ENCODE assay signal across 21 mouse cellular contexts in the genomic region with DNA sequence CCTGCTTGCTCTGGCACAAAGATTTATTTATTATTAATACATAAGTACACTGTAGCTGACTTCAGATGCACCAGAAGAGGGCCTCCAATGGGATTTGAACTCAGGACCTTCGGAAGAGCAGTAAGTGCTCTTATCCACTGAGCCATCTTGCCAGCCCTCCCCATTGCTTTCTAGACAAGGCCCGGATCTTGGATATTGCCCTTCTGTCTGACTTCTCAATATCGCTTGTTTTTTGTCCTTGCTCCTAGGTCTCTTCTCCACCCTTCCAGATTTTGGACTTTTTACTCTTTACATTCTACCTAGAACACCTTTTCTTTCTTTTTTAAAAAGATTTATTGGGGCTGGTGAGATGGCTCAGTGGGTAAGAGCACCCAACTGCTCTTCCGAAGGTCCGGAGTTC. TPM values are rescaled to one million over a fixed set of nuclear protein-coding genes. Genes with fewer than 3 reads are reported as not detected.
DNase-seq lines count a peak whose midpoint lies in the region; ATAC-seq and TF ChIP-seq lines count a peak whose summit lies in the region.
"Had no signal": no experiment of that assay in that cellular context is flagged by ENCODE, and none has a peak within 500 bp of the region (broad histone marks: within the 10 kb centered on the region; RNA-seq: fewer than 3 reads in every experiment).

No protein-coding gene starts in this region.

- no peak for TF ChIP-seq CTCF in E14TG2a.4 (conservative IDR thresholded peaks at IDR 0.05; ENCODE audit: low read length)
- no peak for TF ChIP-seq CTCF in liver, embryonic 14.5 days (IDR thresholded peaks at IDR 0.05; ENCODE audit: low read depth)

- no peaks in the 10 kb centered on the region for H3K27me3 ChIP-seq in kidney, embryonic 14.5 days (ENCODE audit: control insufficient read depth, insufficient read depth, low read length)
- no peaks in the 10 kb centered on the region for H3K27me3 ChIP-seq in liver, embryonic 13.5 days
- no peaks in the 10 kb centered on the region for H3K27me3 ChIP-seq in liver, embryonic 11.5 days (replicated peaks; ENCODE audit: control insufficient read depth, insufficient read depth, low read length)
- no peaks in the 10 kb centered on the region for H3K27me3 ChIP-seq in E14TG2a.4 (ENCODE audit: insufficient read depth, low read length)
- H3K27me3 ChIP-seq in liver, embryonic 14.5 days (ENCODE audit: control insufficient read depth, insufficient read depth, low read length): no peaks in the 10 kb centered on the region
- H3K27me3 ChIP-seq: embryonic facial prominence, embryonic 13.5 days; forebrain, embryonic 12.5 days; forebrain, embryonic 15.5 days; hindbrain, embryonic 12.5 days; hindbrain, embryonic 15.5 days had no signal

- peaks cover 17% of the 10 kb centered on the region for H3K36me3 ChIP-seq in kidney, embryonic 14.5 days (ENCODE audit: control insufficient read depth, insufficient read depth, low read length)
- peaks cover 27% of the 10 kb centered on the region for H3K36me3 ChIP-seq in liver, embryonic 13.5 days
- peaks cover 11% of the 10 kb centered on the region for H3K36me3 ChIP-seq in liver, embryonic 11.5 days (ENCODE audit: control insufficient read depth, insufficient read depth, low read length)
- H3K36me3 ChIP-seq in E14TG2a.4 (ENCODE audit: insufficient read depth, low read length): peaks cover 36% of the 10 kb centered on the region
- peaks cover 18% of the 10 kb centered on the region for H3K36me3 ChIP-seq in liver, embryonic 14.5 days (replicated peaks; ENCODE audit: control insufficient read depth, insufficient read depth, low read depth)

- peaks cover 23% of the 10 kb centered on the region for H3K4me1 ChIP-seq in kidney, embryonic 14.5 days (ENCODE audit: control insufficient read depth, insufficient read depth, low read length)
- H3K4me1 ChIP-seq in liver, embryonic 13.5 days (replicated peaks): peaks cover 41% of the 10 kb centered on the region
- H3K4me1 ChIP-seq in liver, embryonic 11.5 days (replicated peaks; ENCODE audit: control insufficient read depth, insufficient read depth, low read length): peaks cover 19% of the 10 kb centered on the region
- peaks cover 68% of the 10 kb centered on the region for H3K4me1 ChIP-seq in E14TG2a.4 (replicated peaks; ENCODE audit: low read depth, low read length)
- peaks cover 23 to 25% of the 10 kb centered on the region in 2 experiments for H3K4me1 ChIP-seq in liver, embryonic 14.5 days (replicated peaks; ENCODE audit: control insufficient read depth in 2 of 2, insufficient read depth in 2 of 2, low read length in 1 of 2)

- H3K4me2 ChIP-seq in kidney, embryonic 14.5 days (replicated peaks; ENCODE audit: low read depth, low read length): no peak overlapping the region
- H3K4me2 ChIP-seq in liver, embryonic 13.5 days: peak overlapping the region; percentile 10; the same call in 1 of the 2 replicates
- no peak overlapping the region; the same call in 1 of the 2 replicates for H3K4me2 ChIP-seq in liver, embryonic 11.5 days
- H3K4me2 ChIP-seq in liver, embryonic 14.5 days (ENCODE audit: low read depth): peak overlapping the region; percentile 93; the same call in 1 of the 2 replicates

- 97% methylated on average over 5 of the region's 5 CpGs for WGBS in kidney, embryonic 14.5 days
- WGBS in liver, embryonic 13.5 days (ENCODE audit: insufficient replicate concordance): 87% methylated on average over 5 of the region's 5 CpGs
- 87% methylated on average over 5 of the region's 5 CpGs for WGBS in liver, embryonic 11.5 days
- WGBS in liver, embryonic 14.5 days (ENCODE audit: insufficient replicate concordance): 84% methylated on average over 5 of the region's 5 CpGs

- TF ChIP-seq EP300 in liver, embryonic 14.5 days (IDR thresholded peaks at IDR 0.05; ENCODE audit: low read depth): no peak

- DNase-seq in kidney, adult 11 months: peak; percentile 5
- no peak for DNase-seq in liver, embryonic 13.5 days
- no peak for DNase-seq in liver, embryonic 11.5 days (ENCODE audit: low spot score)
- DNase-seq in liver, embryonic 14.5 days (ENCODE audit: low read depth in 3 of 3, low spot score in 3 of 3): no peak
- no peak for DNase-seq in layer of hippocampus, postnatal 14 days (ENCODE audit: low spot score in 2 of 2)
- no peak for DNase-seq in heart, adult 9 months (ENCODE audit: low spot score in 2 of 2)
- DNase-seq: adrenal gland, adult 2 months; adrenal gland, postnatal 14 days; cerebellum, adult 11 months; cerebellum, adult 2 months; cerebellum, adult 9-11 months; cerebellum, postnatal 25 days; gastrocnemius, postnatal 25 days; heart, adult 2 months had no signal

- no peak overlapping the region for H3K4me3 ChIP-seq in kidney, embryonic 14.5 days (ENCODE audit: low read length)
- no peak overlapping the region for H3K4me3 ChIP-seq in liver, embryonic 13.5 days (replicated peaks)
- no peak overlapping the region for H3K4me3 ChIP-seq in liver, embryonic 11.5 days (ENCODE audit: low read depth, low read length)
- H3K4me3 ChIP-seq in E14TG2a.4 (replicated peaks; ENCODE audit: low read length): peak overlapping the region; percentile 77
- no peak overlapping the region for H3K4me3 ChIP-seq in liver, embryonic 14.5 days (ENCODE audit: insufficient read depth in 1 of 2, low read depth in 2 of 2, low read length in 2 of 2)
- H3K4me3 ChIP-seq: heart, adult 2 months; hindbrain, embryonic 15.5 days had no signal

- no peak for ATAC-seq in kidney, embryonic 14.5 days (ENCODE audit: low FRiP score, low TSS enrichment)
- no peak for ATAC-seq in liver, embryonic 13.5 days (ENCODE audit: low read depth)
- ATAC-seq in liver, embryonic 11.5 days (replicated peaks; ENCODE audit: low FRiP score): no peak
- ATAC-seq in liver, embryonic 14.5 days (ENCODE audit: insufficient read depth): no peak
- ATAC-seq: forebrain, embryonic 15.5 days had no signal

- H3K27ac ChIP-seq in kidney, embryonic 14.5 days (ENCODE audit: low read depth, low read length): no peak overlapping the region
- H3K27ac ChIP-seq in liver, embryonic 13.5 days: no peak overlapping the region
- H3K27ac ChIP-seq in liver, embryonic 11.5 days (ENCODE audit: low read depth, low read length): no peak overlapping the region
- H3K27ac ChIP-seq in liver, embryonic 14.5 days: no peak overlapping the region
- H3K27ac ChIP-seq: embryonic facial prominence, embryonic 13.5 days; forebrain, embryonic 12.5 days; forebrain, embryonic 15.5 days; heart, adult 2 months; hindbrain, embryonic 12.5 days had no signal

- no peak overlapping the region for H3K9ac ChIP-seq in kidney, embryonic 14.5 days (ENCODE audit: low read depth, low read length)
- no peak overlapping the region for H3K9ac ChIP-seq in liver, embryonic 13.5 days
- H3K9ac ChIP-seq in liver, embryonic 11.5 days (ENCODE audit: low read depth, low read length): no peak overlapping the region
- no peak overlapping the region for H3K9ac ChIP-seq in liver, embryonic 14.5 days (replicated peaks)
- H3K9ac ChIP-seq: forebrain, embryonic 15.5 days; hindbrain, embryonic 12.5 days; hindbrain, embryonic 15.5 days had no signal

- no peaks in the 10 kb centered on the region for H3K9me3 ChIP-seq in kidney, embryonic 14.5 days (ENCODE audit: control insufficient read depth, low read length)
- no peaks in the 10 kb centered on the region for H3K9me3 ChIP-seq in liver, embryonic 13.5 days (replicated peaks)
- H3K9me3 ChIP-seq in liver, embryonic 11.5 days (ENCODE audit: control insufficient read depth, low read length): no peaks in the 10 kb centered on the region
- H3K9me3 ChIP-seq in E14TG2a.4 (ENCODE audit: low read length): peaks cover 7% of the 10 kb centered on the region; the same call in 1 of the 2 replicates
- H3K9me3 ChIP-seq in liver, embryonic 14.5 days (ENCODE audit: control insufficient read depth, low read length): no peaks in the 10 kb centered on the region
- H3K9me3 ChIP-seq: embryonic facial prominence, embryonic 13.5 days; forebrain, embryonic 12.5 days; forebrain, embryonic 15.5 days; hindbrain, embryonic 12.5 days; hindbrain, embryonic 15.5 days had no signal

RNA-seq across cellular contexts. Expression of gene Cox8a, which starts 1.3 kb away (rescaled TPM):
- 1,171 and 1,487 TPM in 2 replicates for polyA plus RNA-seq in kidney, embryonic 14.5 days (2014; fragmentation: Nextera tagmentation; extraction: Ambion mirVana)
- polyA plus RNA-seq in liver, embryonic 13.5 days (2015; fragmentation: Nextera tagmentation; extraction: Ambion mirVana): 734 and 757 TPM in 2 replicates
- 1,017 and 1,108 TPM in 2 replicates for polyA plus RNA-seq in liver, embryonic 11.5 days (2014; fragmentation: Nextera tagmentation; extraction: Ambion mirVana)
- polyA plus RNA-seq in liver, embryonic 14.5 days (2012; rRNA removed): 282 and 547 TPM in 2 replicates
- polyA plus RNA-seq in liver, embryonic 14.5 days (2014; fragmentation: Nextera tagmentation; extraction: Ambion mirVana): 803 and 809 TPM in 2 replicates
- 100 to 1,000 TPM; 973 to 982 TPM for total RNA-seq in layer of hippocampus, postnatal 14 days (2021)

RNA-seq across cellular contexts. Expression of gene Otub1, which starts 12.6 kb away (rescaled TPM):
- polyA plus RNA-seq in kidney, embryonic 14.5 days (2014; fragmentation: Nextera tagmentation; extraction: Ambion mirVana): 237 and 255 TPM in 2 replicates
- polyA plus RNA-seq in liver, embryonic 13.5 days (2015; fragmentation: Nextera tagmentation; extraction: Ambion mirVana): 68.9 and 69.3 TPM in 2 replicates
- 139 and 140 TPM in 2 replicates for polyA plus RNA-seq in liver, embryonic 11.5 days (2014; fragmentation: Nextera tagmentation; extraction: Ambion mirVana)
- 31.5 and 34.7 TPM in 2 replicates for polyA plus RNA-seq in liver, embryonic 14.5 days (2012; rRNA removed)
- polyA plus RNA-seq in liver, embryonic 14.5 days (2014; fragmentation: Nextera tagmentation; extraction: Ambion mirVana): 50.5 and 52.4 TPM in 2 replicates
- 100 to 1,000 TPM; 278 to 289 TPM for total RNA-seq in layer of hippocampus, postnatal 14 days (2021)

RNA-seq across cellular contexts. Expression of gene Naa40, which starts 22.2 kb away (rescaled TPM):
- 57.8 and 90.7 TPM in 2 replicates for polyA plus RNA-seq in kidney, embryonic 14.5 days (2014; fragmentation: Nextera tagmentation; extraction: Ambion mirVana)
- 28.8 and 36.9 TPM in 2 replicates for polyA plus RNA-seq in liver, embryonic 13.5 days (2015; fragmentation: Nextera tagmentation; extraction: Ambion mirVana)
- 70.7 and 76.0 TPM in 2 replicates for polyA plus RNA-seq in liver, embryonic 11.5 days (2014; fragmentation: Nextera tagmentation; extraction: Ambion mirVana)
- polyA plus RNA-seq in liver, embryonic 14.5 days (2012; rRNA removed): 16.1 and 18.0 TPM in 2 replicates
- 23.1 and 24.9 TPM in 2 replicates for polyA plus RNA-seq in liver, embryonic 14.5 days (2014; fragmentation: Nextera tagmentation; extraction: Ambion mirVana)
- total RNA-seq in layer of hippocampus, postnatal 14 days (2021): 10 to 100 TPM; 32.1 to 35.0 TPM

RNA-seq across cellular contexts. Expression of gene Rcor2, which starts 48.4 kb away (rescaled TPM):
- polyA plus RNA-seq in kidney, embryonic 14.5 days (2014; fragmentation: Nextera tagmentation; extraction: Ambion mirVana): 9.8 and 16.0 TPM in 2 replicates
- 1.4 and 1.8 TPM in 2 replicates for polyA plus RNA-seq in liver, embryonic 13.5 days (2015; fragmentation: Nextera tagmentation; extraction: Ambion mirVana)
- polyA plus RNA-seq in liver, embryonic 11.5 days (2014; fragmentation: Nextera tagmentation; extraction: Ambion mirVana): 7.5 and 8.7 TPM in 2 replicates
- 1.7 and 2.0 TPM in 2 replicates for polyA plus RNA-seq in liver, embryonic 14.5 days (2012; rRNA removed)
- 0.36 and 0.58 TPM in 2 replicates for polyA plus RNA-seq in liver, embryonic 14.5 days (2014; fragmentation: Nextera tagmentation; extraction: Ambion mirVana)
- total RNA-seq in layer of hippocampus, postnatal 14 days (2021): 10 to 100 TPM; 20.2 to 23.2 TPM

Comparison
In these comparisons a context has a peak if more than half of its experiments do, and no peak if none do; other contexts are left out.
1. H3K4me2 ChIP-seq: peak in liver, embryonic 13.5 days (single experiment) and liver, embryonic 14.5 days (single experiment); none in kidney, embryonic 14.5 days (single experiment) and liver, embryonic 11.5 days (single experiment).